Mouse (Mus musculus): ENCODE data around the gene Mxd3.

The Mxd3 gene

GRCm38 (mm10) chr13:55329683-55330566 is at the start of gene Mxd3:
Gene Mxd3 (minus strand): TSS chr13:55329823.
- no peak for DNase-seq (ENCODE audit: extremely low read depth, low read depth, low spot score)

- no peak for DNase-seq (ENCODE audit: extremely low read depth, low read depth, low spot score)
Observed at GRCm38 (mm10) chr13:55378907-55379580, 49.4 kb upstream of the Mxd3 start.

GRCm38 (mm10) chr13:55375877-55376276 is 46.3 kb upstream of the Mxd3 start:
- DNase-seq (ENCODE audit: extremely low read depth, low read depth, low spot score), result no peak

- no peak for DNase-seq (ENCODE audit: extremely low read depth, low read depth, low spot score)
Observed at GRCm38 (mm10) chr13:55374206-55374924, 44.7 kb upstream of the Mxd3 start.

GRCm38 (mm10) chr13:55371740-55372139 is 42.1 kb upstream of the Mxd3 start:
- DNase-seq (ENCODE audit: extremely low read depth, low read depth, low spot score), result no peak

- no peak for DNase-seq (ENCODE audit: extremely low read depth, low read depth, low spot score)
Observed at GRCm38 (mm10) chr13:55371007-55371681, 41.5 kb upstream of the Mxd3 start.

GRCm38 (mm10) chr13:55370234-55370633 is 40.6 kb upstream of the Mxd3 start:
- no peak for DNase-seq (ENCODE audit: extremely low read depth, low read depth, low spot score)

GRCm38 (mm10) chr13:55369531-55370114 is 40.0 kb upstream of the Mxd3 start, which contains the start of gene Rgs14:
Gene Rgs14 (plus strand): TSS chr13:55369732.
- no peak for DNase-seq (ENCODE audit: extremely low read depth, low read depth, low spot score)

- no peak for DNase-seq (ENCODE audit: extremely low read depth, low read depth, low spot score)
Observed at GRCm38 (mm10) chr13:55368401-55368800, 38.8 kb upstream of the Mxd3 start.

- peak; percentile 90 for DNase-seq (ENCODE audit: extremely low read depth, low read depth, low spot score)
Observed at GRCm38 (mm10) chr13:55362453-55363060, 32.9 kb upstream of the Mxd3 start, which contains the start of gene Lman2. Gene Lman2 (minus strand): TSS chr13:55362783.

- DNase-seq (ENCODE audit: extremely low read depth, low read depth, low spot score), result no peak
Observed at GRCm38 (mm10) chr13:55361974-55362452, 32.4 kb upstream of the Mxd3 start.

GRCm38 (mm10) chr13:55361145-55361544 is 31.5 kb upstream of the Mxd3 start:
- peak; percentile 51 for DNase-seq (ENCODE audit: extremely low read depth, low read depth, low spot score)

GRCm38 (mm10) chr13:55346745-55347144 is 17.1 kb upstream of the Mxd3 start:
- no peak for DNase-seq (ENCODE audit: extremely low read depth, low read depth, low spot score)

- DNase-seq (ENCODE audit: extremely low read depth, low read depth, low spot score), result no peak
Observed at GRCm38 (mm10) chr13:55344286-55344685, 14.7 kb upstream of the Mxd3 start.

- DNase-seq (ENCODE audit: extremely low read depth, low read depth, low spot score), result no peak
Observed at GRCm38 (mm10) chr13:55342469-55342868, 12.8 kb upstream of the Mxd3 start.

- no peak for DNase-seq (ENCODE audit: extremely low read depth, low read depth, low spot score)
Observed at GRCm38 (mm10) chr13:55339259-55339658, 9.6 kb upstream of the Mxd3 start.

- no peak for DNase-seq (ENCODE audit: extremely low read depth, low read depth, low spot score)
Observed at GRCm38 (mm10) chr13:55338131-55339054, 8.8 kb upstream of the Mxd3 start.

- DNase-seq (ENCODE audit: extremely low read depth, low read depth, low spot score), result no peak
Observed at GRCm38 (mm10) chr13:55337341-55337975, 7.8 kb upstream of the Mxd3 start.
